Mouse (Mus musculus) liver, adult 2 months (tissue): Measurements from ENCODE around the gene Vmn1r211.

Experiments used
- CTCF ChIP-seq: fragments of 200-500 bp; IDR thresholded peaks from 2 replicates; pipeline ENCODE4 v1.5.1; 2011; ENCODE audit warnings: low read depth, low read length, control low read depth
- POLR2A ChIP-seq: fragments of 200-500 bp; IDR thresholded peaks from 2 replicates; pipeline ENCODE4 v1.6.1; 2011; ENCODE audit warnings: low read length, control low read depth; ENCODE audit not compliant: insufficient read depth; ENCODE audit errors: extremely low read depth

- TF ChIP-seq POLR2A (no peak), CTCF (no peak)
Measured at GRCm38 (mm10) chr13:22846798-22847197, 10.6 kb downstream of the Vmn1r211 start.
